Mouse (Mus musculus) embryo, embryonic 11.5 days (tissue): ENCODE data around the gene Tmc8.
"Not testable (repeated sequence)": the region's sequence is repeated elsewhere in the genome, so short reads cannot be mapped to it uniquely, and the experiment has no call there.

Experiments
- DNase-seq: peaks from one replicate; pipeline ENCODE4 v3.0.0-alpha.2; 2012; ENCODE audit warnings: low read depth, low spot score

Tmc8 gene

GRCm38 (mm10) chr11:117825333-117826101 is 43.6 kb downstream of the Tmc8 start, which contains the start of the genes Afmid and Tk1:
Afmid (plus strand) TSS chr11:117825924.
Tk1 (minus strand) TSS chr11:117826092.
- peak; percentile 83 for DNase-seq

GRCm38 (mm10) chr11:117826164-117826563 is 44.3 kb downstream of the Tmc8 start:
- no peak for DNase-seq

GRCm38 (mm10) chr11:117826916-117827315 is 45.0 kb downstream of the Tmc8 start:
- no peak for DNase-seq

GRCm38 (mm10) chr11:117827386-117827785 is 45.5 kb downstream of the Tmc8 start:
- DNase-seq, result no peak

- DNase-seq, result no peak
Observed at GRCm38 (mm10) chr11:117828149-117828887, 46.4 kb downstream of the Tmc8 start.

- DNase-seq, result no peak
Observed at GRCm38 (mm10) chr11:117828888-117829604, 47.2 kb downstream of the Tmc8 start.

GRCm38 (mm10) chr11:117829671-117830215 is 47.9 kb downstream of the Tmc8 start:
- no peak for DNase-seq

GRCm38 (mm10) chr11:117830401-117830800 is 48.5 kb downstream of the Tmc8 start:
- DNase-seq, result no peak

- peak; percentile 71 for DNase-seq
Observed at GRCm38 (mm10) chr11:117832086-117832969, 50.5 kb downstream of the Tmc8 start.

- DNase-seq, result not testable (repeated sequence)
Observed at GRCm38 (mm10) chr11:117833509-117833908, 51.6 kb downstream of the Tmc8 start.

GRCm38 (mm10) chr11:117834086-117834485 is 52.2 kb downstream of the Tmc8 start:
- no peak for DNase-seq

GRCm38 (mm10) chr11:117836306-117836705 is 54.4 kb downstream of the Tmc8 start:
- no peak for DNase-seq

- no peak for DNase-seq
Observed at GRCm38 (mm10) chr11:117838572-117838971, 56.7 kb downstream of the Tmc8 start.

GRCm38 (mm10) chr11:117839021-117839420 is 57.1 kb downstream of the Tmc8 start:
- DNase-seq, result no peak

- DNase-seq, result no peak
Observed at GRCm38 (mm10) chr11:117840910-117841309, 59.0 kb downstream of the Tmc8 start.
